Mouse (Mus musculus): Measurements from ENCODE around the gene Med13l.

DNA sequence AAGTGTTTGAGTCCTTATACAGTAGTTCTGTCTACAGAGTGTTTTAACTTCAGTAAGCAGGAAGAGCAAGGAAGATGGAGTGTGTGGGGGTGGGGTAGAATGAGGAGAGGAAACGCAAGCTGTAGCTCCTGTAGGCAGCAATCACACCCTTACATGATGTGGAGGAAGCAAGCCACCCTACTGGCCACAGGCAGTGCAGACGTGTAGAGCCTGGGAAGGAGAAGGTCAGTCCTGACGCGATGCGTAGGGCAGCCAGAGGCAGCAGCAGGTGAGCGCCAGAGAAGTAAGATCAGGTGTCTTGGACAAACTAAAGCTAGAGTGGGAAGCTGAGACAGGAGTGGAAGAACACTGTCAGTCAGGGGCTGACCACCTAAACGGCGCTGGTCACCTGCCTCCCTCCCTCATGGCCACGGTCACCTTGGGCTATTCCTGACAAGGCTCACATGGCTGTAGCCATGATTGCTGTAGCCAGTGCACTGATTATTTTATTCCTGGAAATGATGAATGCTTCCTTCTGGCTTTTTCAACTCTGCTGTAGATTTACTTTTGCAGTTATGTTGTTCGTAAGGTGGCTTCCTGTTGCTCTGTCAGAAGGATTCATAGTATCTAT lies 84.8 kb downstream of the Med13l start:
- TF ChIP-seq CTCF (IDR thresholded peaks at IDR 0.05; ENCODE audit: borderline replicate concordance, control insufficient read depth, extremely low read depth, insufficient read depth, low read length, poor library complexity), result no peak
- no peak for TF ChIP-seq POLR2A (IDR thresholded peaks at IDR 0.05; ENCODE audit: control insufficient read depth, extremely low read depth, insufficient read depth, low read length, poor library complexity)
